Mouse (Mus musculus) spleen, embryonic (tissue): ENCODE data around the gene Vmn1r43.
"Not testable (repeated sequence)": the region's sequence is repeated elsewhere in the genome, so short reads cannot be mapped to it uniquely, and the experiment has no call there.

Source experiments
- CTCF ChIA-PET: fragments of 350-600 bp; sonication (Branson Sonifier 250); formaldehyde crosslinking; loops from one replicate; lab custom pipeline; 2022; lab: Charles Lee

Vmn1r43 gene

GRCm38 (mm10) chr6:89876313-89876712 lies at the start of gene Vmn1r43, which contains the start of gene Vmn1r42:
TSS of gene Vmn1r43 (minus strand) at chr6:89876413.
TSS of gene Vmn1r42 (minus strand) at chr6:89876413.
- CTCF ChIA-PET: not testable (repeated sequence)

- CTCF ChIA-PET: no interaction called here
Observed at GRCm38 (mm10) chr6:89883812-89884211, 7.6 kb upstream of the Vmn1r43 start.

- CTCF ChIA-PET: no interaction called here
Observed at GRCm38 (mm10) chr6:89883360-89883759, 7.1 kb upstream of the Vmn1r43 start, which contains the start of gene Vmn1r44. TSS of gene Vmn1r44 (plus strand) at chr6:89883660.

GRCm38 (mm10) chr6:89880867-89881266 lies 4.7 kb upstream of the Vmn1r43 start:
- CTCF ChIA-PET: no interaction called here

- CTCF ChIA-PET: no interaction called here
Observed at GRCm38 (mm10) chr6:89876963-89877362, 750 bp upstream of the Vmn1r43 start.

- CTCF ChIA-PET: no interaction called here
Observed at GRCm38 (mm10) chr6:89867976-89868375, 8.2 kb downstream of the Vmn1r43 start.

- CTCF ChIA-PET: no interaction called here
Observed at GRCm38 (mm10) chr6:89867276-89867675, 8.9 kb downstream of the Vmn1r43 start.

GRCm38 (mm10) chr6:89863792-89864191 lies 12.4 kb downstream of the Vmn1r43 start:
- CTCF ChIA-PET: no interaction called here

GRCm38 (mm10) chr6:89859839-89860238 lies 16.4 kb downstream of the Vmn1r43 start:
- CTCF ChIA-PET: no interaction called here

- CTCF ChIA-PET: no interaction called here
Observed at GRCm38 (mm10) chr6:89857552-89857951, 18.7 kb downstream of the Vmn1r43 start.
